Mouse (Mus musculus) adrenal gland, postnatal 36 days (tissue): ENCODE measurements around the gene Cmip. TPM values are rescaled to one million over a fixed set of nuclear protein-coding genes. Genes with fewer than 3 reads are reported as not detected.
A peak's percentile ranks its signal among the peaks of the same experiment; 100 is the strongest.

Experiments
- DNase-seq, 2 experiments: peaks; one replicate each; pipeline ENCODE4 v3.0.0; 2021; ENCODE audit warnings: mixed read lengths in 1 of 2
- total RNA-seq, 2 experiments: library from RNA; stranded (reverse); gene quantifications; 2 replicates each; pipeline ENCODE4 v1.2.3; 2021

Cmip gene
- total RNA-seq, 2 experiments from 2014 or later, result 122 to 129 TPM

DNA sequence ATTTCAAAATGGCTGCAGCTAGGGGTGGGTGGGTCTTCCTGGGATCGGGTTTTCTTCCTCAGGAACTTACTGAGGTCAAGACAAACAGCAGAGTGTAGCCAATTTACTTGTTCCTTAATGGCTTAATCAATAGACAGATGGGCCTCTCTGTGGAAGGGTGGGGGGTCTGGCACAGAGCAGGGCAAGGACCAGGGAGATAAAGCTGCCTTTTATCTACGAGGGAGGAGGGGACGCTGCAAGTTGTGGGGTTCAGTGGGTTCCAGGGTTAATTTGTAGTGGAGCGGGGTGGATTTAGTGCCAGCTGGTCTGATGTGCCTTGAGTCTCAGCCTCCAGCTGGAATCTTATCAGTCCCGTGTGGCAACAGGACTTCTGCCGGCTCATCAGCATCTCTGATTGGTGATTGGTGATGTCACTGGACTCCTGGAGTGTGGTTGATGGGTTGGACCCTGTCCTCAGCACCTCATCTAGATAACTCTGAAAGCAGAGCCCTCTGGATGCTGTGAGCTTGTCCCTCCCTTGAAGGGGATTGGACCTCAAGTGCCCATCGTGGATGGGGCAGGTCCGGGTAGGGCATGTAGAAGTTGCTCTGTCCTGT lies 65.9 kb downstream of the Cmip start:
- no peak for DNase-seq

DNA sequence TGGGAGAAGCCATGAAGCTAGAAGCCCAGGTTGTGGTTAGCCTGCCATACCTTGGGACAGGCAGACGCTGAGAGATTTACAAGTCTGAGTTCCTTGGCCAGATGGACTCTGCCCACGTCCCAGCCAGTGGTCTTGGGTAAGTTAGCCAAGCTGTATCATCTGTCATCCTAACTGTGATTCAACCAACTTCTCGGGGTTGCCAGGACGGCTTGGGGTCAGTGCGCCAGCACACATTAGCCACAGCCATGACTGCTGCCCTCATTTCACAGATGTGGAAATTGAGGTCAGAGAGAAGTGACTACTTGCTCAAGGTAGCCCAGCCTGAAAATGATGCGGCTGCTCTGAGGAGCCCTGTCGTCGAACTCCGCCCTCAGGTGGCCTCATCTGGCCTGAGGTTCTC lies 68.0 kb downstream of the Cmip start:
- DNase-seq, result peak in 1 of 2 experiments; percentile 55

DNA sequence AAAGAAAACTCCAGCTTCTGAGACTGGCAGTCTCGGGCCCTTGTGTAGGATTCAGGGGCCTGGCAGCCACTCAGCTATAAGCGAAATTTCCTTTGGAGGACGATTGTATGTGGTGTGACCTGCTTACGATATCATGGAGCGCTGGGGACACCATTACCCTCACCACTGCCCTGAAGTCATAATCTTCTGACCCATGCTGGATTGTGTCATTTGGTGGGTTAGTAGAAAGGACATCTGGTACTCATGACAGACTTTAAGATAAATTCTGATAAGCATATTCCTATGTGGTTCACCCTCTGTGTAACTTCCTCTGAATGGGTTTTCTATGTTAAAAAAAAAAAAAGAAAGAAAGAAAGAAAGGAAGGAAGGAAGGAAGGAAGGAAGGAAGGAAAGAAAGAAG lies 69.9 kb downstream of the Cmip start:
- no peak for DNase-seq

DNA sequence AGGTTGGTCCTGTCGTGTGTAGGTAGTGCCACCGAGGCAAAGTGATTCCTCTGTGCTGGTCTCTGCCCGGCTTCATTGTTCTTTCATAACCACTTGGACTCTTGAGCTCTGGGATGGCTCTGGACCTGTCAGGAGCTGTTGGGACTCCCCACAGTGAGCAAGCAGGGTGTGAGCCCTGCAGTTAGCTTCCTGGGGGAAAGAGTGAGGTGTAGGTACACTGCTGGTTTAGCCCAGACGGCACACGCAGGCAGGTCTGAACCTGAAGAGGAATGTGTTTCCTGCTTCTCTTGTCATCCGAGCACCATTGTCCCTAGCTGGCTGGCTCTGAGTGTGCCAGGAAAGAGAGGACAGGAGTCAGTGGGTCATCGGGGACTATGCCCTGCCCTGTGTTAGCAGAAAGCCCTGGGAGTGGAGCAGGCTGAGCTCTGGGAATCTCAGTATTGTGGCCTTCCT lies 70.5 kb downstream of the Cmip start:
- DNase-seq, result no peak

DNA sequence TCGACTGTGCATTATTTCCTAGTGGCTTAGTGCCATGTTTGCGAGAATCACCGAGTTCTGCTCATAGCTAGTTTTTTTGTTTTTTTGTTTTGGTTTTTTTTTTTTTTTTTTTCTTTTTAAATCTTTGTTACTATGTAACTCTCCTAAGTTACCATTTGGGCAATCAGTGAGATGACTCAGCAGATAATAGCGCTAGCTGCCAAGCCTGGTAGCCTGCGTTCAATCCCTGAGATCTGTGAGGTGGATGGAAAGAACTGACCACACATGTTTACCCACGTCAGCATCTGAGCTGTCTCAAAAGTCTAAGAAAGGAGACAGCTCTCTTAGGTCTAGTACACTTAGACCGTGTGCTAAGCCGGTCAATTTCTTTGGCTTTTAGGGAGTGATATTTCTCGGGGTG lies 71.9 kb downstream of the Cmip start:
- peak in 1 of 2 experiments; percentile 38 for DNase-seq

DNA sequence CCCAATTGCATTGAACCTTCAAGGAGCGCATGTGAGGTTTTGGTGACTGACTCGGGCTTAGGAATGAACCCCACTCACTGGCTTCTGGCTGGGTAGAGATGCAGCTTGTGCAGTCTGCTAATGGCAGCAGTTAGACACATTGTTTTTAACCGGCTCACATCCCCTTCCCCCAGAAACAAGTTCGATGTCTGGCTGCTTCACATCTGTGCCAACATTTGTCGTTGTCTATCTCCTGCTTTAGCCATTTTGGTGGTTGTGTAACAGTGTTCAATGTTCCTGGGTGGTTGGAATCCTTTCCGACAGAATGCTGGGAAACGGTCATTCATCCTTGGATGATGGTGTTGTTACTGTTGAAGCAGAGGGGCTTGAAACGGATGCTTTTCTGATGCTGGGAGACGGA lies 72.3 kb downstream of the Cmip start:
- no peak for DNase-seq

DNA sequence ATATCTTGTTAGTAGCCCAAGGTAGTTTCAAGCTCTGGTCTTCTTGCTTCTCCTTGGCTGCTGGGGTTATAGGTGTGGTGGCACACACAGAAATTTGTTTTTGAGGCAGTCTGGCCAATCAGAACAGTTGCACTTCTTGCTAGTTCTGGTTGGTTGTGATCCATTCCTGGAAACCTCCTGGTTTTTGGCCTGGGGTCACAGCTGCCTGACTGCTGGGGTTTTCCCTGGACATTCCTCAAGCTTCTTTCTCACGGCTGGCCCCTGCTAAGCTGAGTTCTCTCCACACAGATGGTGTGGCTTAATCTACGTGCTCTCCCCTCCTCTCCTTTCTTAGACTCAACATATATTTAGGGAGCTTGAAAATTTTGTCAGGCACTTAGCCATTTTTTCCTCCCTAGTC lies 73.0 kb downstream of the Cmip start:
- DNase-seq, result no peak

DNA sequence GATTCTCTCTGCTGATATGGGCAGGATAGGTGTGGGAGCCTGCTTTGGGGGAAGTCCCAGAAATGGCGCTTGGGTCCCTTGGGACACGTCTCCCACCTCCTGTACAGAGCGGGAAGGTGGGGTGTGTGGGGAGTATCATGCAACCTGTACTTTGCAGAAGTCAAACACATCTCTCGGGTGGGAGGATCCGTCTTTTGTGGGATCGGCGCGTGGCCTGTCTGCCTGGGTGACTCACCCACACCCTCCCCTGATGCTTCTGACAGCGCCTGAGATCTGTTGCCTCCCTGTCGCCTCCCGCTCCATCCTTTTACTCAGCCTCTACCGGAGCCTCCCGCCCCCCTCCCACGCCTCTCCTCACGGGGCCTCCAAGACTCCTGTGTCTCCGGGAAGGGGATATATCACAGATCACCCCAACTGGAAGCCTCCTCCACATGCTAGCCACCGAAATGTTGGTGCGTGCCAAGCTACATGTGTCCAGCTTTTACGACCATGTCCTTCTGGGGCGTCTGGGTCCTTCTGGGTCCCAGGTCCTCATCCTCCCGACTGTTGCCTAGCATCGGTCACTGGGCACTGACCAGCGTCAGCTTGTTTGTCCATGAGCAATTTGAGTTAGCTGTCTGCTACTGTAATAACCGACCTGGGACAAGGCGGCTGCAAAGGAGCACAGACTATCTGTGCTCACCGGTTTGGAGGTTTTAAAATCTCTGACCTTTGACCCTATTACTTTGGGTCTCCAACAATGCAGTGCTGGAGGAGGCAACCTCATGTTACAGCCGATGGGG lies 75.6 kb downstream of the Cmip start:
- peak in 1 of 2 experiments; percentile 47 for DNase-seq

DNA sequence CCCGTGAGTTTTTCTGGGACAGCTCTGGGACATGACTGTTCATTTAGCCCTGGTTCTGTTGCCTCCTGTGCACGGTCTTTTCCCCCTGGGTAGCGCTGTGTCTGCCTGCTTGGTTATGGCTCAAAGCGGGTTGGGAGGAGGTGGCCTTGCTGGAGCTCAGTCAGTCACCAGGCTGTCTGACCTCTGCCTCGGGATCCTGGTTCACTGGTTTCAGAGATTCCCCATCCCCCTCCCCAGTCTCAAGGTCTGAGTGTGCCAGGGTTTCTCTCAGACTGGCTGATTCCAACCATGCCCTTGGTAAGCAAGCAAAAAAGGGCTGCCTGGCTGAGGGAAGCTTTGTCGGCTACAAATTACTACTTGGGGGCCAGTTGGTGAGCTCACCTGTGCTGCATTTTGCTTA lies 76.8 kb downstream of the Cmip start:
- peak; percentile 87 to 88 for DNase-seq

DNA sequence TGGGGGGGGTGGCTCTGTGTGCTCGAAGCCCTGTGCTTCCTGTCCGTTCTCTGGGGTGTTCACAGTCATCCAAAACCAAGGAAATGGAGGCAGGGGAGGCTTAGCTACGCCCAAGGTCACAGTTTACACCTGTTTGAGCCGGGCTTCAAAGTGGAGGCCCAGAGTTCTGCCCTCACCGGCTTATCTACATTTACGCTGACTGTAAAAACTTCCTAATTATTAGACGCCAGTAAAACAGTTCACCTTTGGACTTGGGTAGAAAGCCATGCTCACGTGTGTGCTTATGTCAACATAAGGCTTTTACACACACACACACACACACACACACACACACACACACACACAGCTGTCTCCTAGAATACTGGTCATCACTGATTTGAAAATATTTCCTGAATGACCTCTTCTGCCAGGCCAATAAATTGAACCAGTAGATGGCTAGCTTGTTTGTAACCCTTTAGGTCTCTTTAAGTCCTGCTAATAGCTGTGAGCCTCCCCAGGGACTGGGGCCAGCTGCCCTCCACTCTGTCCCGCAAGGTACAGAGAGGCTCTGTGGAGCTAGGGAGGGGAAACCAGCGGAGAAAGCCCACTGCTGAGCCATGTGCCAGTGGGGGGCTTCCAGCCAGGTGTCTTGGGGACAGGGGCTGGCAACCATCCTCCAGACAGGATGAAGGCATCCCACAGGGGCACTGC lies 77.3 kb downstream of the Cmip start:
- DNase-seq, result no peak

DNA sequence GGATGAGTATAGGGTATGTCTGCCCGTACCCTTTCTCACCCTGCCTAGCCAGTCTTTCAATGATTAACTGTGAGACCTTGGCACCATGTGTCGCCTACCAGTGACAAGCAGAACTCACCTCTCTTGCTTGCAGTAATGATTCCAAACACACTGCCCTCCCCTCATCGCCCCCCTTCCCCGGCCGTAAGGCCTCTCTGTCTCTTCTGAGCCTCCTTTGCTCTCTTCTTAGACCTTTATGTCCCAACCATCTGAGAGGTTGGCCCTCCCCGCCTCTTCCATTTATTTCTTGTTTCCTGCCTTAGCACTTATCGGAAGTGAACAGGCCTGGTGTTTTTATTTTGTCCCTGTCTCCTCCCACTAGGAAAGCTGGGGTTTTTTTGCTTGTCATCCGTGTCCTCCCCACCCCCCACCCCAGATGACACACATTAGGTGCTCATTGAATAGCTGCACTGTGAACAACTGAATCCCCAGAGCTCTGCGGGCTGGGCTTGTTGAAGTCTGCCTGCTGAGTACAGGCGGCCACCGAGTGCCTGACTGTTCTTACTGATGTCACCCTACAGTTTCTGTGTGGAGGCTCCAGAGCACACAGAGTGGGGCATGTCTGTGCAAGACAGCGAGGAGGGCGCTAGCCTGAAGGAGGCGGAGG lies 78.0 kb downstream of the Cmip start:
- DNase-seq, result no peak

DNA sequence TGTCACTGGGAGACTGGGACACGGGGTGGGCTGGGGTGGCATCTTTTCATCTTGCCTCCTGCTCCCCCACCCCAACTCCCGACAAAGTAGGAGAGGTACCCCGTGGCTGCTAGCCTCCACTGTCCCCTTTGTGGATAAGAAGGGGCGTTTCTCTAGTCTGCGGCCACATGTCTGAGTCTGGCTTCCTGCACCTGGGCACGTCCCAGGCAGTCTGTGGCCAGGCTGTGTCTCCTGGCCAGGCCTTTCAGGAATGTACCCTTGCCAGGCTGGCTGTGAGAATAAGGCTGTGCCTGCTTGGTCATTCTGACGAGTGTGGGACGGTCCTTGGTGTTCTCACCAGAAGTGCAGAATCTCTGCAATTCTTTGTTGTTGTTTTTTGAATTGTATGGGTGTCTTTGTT lies 78.6 kb downstream of the Cmip start:
- no peak for DNase-seq

DNA sequence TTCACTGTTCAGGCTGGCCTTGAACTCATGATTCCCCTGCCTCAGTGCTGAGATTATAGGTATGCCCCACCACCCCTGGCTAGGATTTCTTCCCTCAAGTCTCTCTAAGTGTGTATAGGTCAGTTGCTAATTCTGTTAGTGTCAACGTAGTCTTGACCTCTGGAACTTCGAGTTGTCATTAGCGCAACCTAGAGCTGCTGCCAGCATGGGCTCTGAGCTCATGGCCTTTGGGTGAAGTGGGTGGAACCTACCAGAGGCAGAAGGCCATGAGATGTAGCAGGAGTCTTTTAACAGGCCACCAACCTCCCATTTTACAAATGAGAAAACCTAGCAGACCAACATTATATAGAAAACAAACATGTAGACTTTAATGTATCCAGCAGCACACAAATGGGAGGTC lies 80.3 kb downstream of the Cmip start:
- DNase-seq, result peak in 1 of 2 experiments; percentile 49

DNA sequence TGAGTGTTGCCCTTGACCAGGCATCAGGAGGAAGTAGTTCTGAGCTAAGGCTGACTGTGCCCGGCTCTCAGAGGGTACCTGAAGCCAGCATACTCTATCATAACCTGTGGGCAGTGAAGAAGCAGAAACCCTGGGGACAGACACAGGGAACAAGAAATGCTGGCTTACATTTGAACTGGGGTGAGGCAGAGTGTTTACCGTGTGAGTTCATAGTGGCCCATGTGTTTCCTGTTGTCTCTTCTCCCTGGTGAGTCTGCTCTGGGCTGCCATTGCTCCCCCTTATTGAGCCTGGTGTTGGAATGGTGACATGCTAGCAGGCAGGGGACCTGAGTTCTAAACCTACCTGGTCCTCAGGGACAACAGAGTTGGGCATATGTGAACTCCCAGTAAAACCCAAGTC lies 81.8 kb downstream of the Cmip start:
- no peak for DNase-seq

DNA sequence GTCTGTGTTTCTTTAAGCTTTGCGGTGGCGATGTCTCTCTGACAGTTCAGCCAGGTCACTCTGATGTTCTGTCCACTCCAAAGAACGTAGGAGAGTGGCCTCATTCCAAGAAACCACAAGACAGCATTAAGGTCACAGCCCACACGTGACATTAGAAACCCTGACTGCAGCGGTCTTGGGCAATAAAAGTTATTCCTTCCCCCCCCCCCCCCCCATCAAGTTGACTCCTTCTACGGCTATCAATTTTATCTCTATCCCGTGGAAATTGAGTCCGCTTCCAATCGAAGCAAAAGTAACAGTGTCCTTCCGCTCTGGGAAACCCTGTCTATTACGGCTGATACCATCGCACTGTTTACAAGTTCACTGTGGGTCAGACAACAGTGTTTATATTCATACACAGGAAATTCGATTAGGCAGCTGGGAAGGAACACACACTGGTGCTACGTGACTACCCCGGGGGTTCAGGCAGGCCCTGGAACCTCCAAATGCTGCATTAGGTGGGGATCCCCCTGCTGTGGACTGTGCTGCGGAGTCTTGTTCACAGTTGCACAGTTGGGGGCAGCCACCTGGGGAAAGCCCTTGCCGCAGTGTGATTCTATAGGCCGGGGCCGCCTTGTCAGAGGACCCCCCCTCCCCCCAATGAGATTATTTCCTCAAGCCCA lies 82.6 kb downstream of the Cmip start:
- peak; percentile 56 to 63 for DNase-seq

DNA sequence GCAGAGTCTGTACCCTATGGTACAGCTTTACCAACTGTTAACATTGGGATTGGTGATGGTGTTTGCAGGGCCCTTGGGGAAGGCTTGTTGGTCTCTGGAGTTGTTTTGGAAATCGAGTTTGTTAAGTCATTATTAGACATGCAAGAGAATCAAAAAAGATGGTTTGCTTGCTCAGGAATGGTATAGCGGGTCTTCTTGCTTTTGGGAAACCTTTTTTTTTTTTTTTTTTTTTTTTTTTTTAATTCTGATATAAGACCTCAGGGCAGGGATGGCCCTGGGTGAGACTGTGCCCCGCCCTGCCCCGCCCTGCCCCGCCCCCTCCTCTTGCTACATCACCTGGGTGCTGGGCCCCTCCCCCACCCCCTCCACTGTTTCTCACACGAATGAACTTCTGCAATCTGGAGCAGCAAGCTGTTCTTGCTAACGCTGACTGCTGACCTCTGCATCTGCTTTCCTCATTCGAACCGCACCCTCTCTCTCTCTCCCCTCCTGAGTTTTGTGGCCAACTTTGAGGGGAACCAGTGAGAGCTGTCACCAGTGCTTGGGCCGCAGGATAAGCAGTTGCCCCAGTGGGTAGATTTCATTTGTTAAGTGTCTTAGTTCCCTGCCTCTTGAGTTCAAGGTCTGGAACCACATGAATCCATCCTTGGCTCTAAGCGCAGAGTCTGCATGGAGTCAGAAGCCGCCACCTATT lies 83.2 kb downstream of the Cmip start:
- peak in 1 of 2 experiments; percentile 34 for DNase-seq

DNA sequence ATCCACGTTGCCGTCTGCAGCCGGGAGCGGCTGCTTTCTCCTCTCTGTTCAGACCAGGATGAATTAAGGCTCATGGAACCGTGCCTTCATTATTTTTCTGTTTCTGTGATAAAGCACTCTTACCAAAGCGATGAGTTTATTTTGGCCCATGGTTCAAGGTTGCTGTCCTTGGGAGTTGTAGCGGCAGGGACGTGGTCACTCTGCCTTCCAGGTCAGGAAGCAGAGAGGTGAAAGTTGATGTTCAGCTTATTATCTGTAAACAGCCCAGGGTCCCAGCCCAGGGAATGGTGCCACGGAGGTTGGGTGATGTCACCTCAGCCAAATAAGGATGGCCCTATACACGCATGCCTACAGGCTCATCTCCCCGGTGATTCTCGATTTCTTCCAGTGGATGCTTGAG lies 83.9 kb downstream of the Cmip start:
- peak; percentile 71 to 75 for DNase-seq

DNA sequence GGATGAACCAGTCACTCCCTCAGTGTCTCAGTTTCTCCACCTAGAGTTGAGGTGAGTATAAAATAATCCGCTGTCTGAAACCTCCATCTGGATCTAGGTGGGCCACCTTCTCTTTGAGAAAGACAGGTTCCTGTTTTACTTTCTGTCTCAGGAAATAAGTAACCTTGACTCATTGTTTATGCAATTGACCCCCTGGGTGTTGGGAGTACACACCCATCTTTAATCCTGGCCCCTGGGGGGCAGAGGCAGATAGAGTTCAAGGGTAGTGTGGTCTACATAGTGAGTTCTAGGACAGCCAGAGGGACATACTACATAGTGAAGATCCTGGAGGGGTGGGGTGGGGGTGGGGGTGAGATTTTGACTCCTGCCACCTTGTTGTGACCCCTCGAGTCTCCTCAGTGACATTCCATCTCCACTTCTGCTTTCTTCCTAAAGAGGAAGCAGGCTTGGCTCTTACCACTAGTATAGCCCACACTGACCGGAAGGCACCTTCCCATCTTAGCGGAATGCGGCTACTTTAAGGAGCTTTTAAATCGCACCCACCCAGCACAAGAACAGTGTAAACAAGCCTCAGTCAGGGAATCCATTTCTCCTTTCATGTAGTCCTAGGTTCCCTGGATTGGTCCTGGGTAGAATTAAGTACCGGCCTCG lies 86.0 kb downstream of the Cmip start:
- no peak for DNase-seq

DNA sequence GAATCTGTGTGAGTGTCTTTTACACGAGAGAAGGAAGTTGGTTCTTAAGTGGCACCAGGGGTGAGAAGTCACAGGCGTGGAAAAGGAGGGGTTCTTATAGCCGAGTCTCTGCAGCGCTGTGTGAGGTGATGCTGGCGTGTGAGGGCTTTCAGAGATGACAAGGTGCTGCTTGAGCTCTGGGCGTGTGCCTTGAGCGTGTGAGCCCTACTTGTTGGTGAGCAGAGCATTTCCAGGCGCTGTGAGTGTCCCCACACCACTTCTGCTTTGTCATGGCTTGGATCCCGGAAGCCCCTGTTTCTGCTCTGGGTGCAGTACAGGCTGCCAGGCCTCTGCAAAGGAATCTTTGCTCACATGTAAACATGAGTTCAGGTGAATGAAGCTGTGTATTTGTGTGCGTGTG lies 86.6 kb downstream of the Cmip start:
- DNase-seq, result no peak

DNA sequence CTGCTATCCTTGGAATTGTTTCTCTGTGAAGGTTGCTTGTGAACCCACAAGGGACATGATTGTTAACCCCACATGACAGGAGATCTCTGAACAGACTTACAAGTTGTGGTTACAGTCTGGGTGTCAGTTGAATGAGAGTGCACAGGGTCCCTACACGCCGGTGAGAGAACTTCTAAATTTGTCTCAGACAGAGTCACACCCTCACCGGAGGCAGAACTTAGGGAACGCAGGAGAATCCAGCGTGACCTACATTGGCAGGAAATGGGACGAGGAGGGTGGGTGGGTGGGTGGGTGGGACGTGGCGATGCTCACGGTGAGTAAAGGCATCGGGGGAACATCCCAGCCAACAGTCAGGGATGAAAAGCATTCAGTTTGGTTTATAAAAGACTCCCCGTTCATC lies 88.0 kb downstream of the Cmip start:
- DNase-seq, result no peak

DNA sequence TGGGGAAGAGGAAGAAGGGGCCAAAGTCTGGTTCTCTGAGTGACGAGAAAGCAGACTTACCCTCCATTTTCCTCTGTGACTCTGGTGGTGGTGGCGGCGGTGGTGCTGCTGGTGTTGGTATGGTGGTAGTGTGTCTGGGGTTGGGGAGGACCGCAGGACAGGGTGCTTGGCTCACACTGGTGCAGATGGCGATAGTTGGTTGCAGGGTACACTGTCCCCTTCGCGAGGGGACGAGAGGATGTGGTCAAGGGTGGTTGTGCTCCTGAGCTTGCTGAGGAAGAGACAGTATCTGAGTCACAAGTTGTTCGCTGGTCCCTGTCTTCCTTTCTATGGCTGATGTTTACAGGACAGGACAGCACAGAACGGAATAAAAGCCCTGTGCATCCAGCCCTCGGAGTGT lies 88.5 kb downstream of the Cmip start:
- DNase-seq, result no peak
